Mouse (Mus musculus): ENCODE measurements around the gene Krt7.

Krt7 gene

GRCm38 (mm10) chr15:101410775-101411174 lies at the start of gene Krt7:
TSS of gene Krt7 (plus strand) at chr15:101411043.
- DNase-seq (ENCODE audit: low read depth), result peak; percentile 32

DNA sequence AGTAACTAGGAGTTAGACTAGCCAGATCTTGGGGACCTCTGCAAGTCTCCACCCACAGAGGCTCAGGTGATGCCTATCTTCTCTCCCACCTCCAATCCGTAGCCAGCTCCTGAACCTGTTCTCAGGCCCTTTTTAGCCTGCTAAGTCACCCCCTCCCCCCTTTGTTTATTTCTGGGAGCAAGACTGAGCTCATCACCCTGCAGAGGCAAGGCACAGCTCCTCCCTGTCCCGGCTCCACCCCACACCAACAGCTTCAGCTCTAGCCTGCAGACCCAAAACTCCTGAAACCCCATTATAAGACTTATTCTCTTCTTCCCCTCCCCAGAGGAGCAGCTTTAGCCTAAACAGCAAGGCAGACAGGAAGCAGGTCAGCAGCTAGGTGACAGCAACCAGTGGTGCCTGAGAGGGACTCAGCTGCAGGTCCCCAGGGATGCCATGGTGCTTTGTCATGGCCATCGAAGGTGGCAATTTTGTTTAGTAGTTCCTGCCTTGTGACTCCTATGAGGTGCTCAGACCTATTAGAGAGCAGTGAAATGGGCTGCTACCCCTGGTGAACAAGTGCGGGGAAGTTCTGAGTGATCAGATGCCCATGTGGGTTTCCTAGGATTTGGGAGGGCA lies 48.3 kb upstream of the Krt7 start:
- no peak for DNase-seq (ENCODE audit: low read depth)

DNA sequence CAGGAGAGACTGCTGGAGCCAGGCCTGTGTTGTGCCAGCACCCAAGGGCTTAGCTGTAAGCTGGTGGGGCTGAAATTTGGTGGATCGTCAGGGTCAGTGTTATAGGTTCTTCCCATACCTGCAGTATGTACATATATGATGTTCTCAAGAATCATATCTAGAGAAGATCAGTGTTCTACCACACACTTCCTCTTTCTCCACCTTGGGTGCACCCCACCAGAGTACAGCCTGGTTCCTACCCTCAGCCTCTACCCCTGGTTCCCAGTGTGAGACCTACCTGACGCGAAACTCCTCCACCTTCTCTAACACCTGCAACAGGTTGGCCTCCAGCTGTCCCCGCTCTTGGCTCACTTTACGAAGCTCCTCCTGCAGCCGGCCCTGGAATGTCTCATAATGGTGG lies 46.9 kb upstream of the Krt7 start:
- DNase-seq (ENCODE audit: low read depth), result no peak

DNA sequence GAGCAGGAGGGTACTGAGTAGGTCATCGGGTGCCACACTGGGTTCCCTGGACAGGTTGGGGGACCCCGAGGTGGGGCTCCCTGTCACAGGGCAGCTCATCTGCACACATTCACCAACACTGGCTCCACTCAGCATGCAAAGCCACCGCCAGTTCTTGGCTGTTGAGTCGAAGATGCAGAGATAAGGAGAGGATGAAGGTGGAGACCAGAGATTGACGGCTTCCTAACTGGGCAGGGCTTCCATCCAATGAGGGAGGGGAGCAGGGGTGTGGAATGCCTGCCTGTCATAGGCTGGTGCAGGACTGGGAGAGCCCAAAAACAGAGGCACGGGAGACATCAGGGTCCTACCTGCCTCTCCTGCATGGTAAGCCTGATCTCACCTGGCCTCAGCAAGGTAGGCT lies 46.4 kb upstream of the Krt7 start:
- peak; percentile 65 for DNase-seq (ENCODE audit: low read depth)

GRCm38 (mm10) chr15:101364891-101365671 lies 45.8 kb upstream of the Krt7 start:
- peak; percentile 47 for DNase-seq (ENCODE audit: low read depth)

- DNase-seq (ENCODE audit: low read depth), result no peak
Measured at GRCm38 (mm10) chr15:101365721-101366120, 45.1 kb upstream of the Krt7 start.

DNA sequence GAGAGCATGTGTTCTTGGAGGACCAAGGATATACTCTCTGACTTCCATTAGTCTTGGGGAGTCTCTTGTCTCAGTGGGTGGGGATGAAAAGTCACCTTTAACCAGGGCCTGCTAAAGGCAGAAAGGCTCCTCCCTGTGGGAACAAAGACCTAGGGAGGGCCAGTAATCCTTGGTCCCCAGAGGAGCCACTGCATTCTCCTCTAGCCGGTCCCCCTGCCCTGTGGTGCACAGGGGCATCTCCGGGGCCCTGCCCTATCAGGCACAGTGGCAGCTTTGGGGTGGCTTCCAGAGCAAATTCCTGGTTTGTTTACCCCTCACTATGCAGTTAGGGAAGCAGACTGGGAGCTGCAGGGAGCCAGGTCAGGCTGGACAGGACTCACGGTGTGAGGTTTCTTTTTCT lies 44.4 kb upstream of the Krt7 start:
- DNase-seq (ENCODE audit: low read depth), result no peak

GRCm38 (mm10) chr15:101366926-101367325 lies 43.9 kb upstream of the Krt7 start:
- no peak for DNase-seq (ENCODE audit: low read depth)

- DNase-seq (ENCODE audit: low read depth), result no peak
Measured at GRCm38 (mm10) chr15:101367497-101367896, 43.3 kb upstream of the Krt7 start.

GRCm38 (mm10) chr15:101368015-101368414 lies 42.8 kb upstream of the Krt7 start:
- no peak for DNase-seq (ENCODE audit: low read depth)

DNA sequence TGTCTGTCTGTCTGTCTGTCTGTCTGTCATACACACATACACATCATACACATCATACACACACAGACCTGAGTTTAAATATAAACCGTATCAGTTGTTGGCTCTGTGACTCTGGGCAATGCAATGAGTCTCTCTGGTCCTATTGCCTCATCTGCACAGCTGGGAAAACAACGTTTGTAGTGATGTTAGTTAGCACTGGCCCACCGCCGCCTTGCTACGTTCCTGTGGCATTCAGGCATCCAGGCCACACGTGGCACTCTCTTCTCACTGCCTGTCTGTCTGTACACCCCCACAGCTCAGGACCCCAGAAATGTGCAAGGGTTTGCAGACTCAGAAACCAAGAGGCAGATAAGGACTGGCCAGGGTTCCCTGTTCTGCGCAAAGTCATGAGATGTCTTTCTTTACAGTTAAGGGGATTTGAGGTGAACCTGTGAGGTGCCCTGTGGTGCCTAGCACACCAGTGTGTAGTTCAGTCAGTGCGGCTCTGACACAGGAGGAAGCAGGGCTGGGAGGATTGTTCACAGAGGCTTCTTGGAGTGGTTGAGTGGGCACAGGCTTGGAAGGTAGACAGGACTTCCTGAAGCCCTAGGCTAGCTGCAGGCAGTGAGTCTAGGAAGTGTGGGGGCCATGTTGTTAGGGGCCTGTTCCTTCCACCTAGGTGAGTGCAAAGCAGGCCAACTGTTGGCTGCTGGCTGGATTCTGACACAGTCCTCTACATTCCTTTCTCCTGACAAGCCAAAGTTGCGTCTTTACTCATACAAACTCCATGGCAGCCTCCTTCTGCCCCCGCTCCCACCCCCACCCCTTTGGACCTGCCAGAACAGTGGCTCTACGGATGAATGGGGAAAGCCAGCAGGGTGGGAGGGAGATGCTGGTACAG lies 42.1 kb upstream of the Krt7 start:
- no peak for DNase-seq (ENCODE audit: low read depth)

GRCm38 (mm10) chr15:101369382-101370100 lies 41.3 kb upstream of the Krt7 start:
- DNase-seq (ENCODE audit: low read depth), result no peak

- no peak for DNase-seq (ENCODE audit: low read depth)
Measured at GRCm38 (mm10) chr15:101370101-101370911, 40.5 kb upstream of the Krt7 start, which contains the start of gene Krt80. TSS of gene Krt80 (minus strand) at chr15:101370162.

- DNase-seq (ENCODE audit: low read depth), result no peak
Measured at GRCm38 (mm10) chr15:101371141-101371985, 39.5 kb upstream of the Krt7 start.

DNA sequence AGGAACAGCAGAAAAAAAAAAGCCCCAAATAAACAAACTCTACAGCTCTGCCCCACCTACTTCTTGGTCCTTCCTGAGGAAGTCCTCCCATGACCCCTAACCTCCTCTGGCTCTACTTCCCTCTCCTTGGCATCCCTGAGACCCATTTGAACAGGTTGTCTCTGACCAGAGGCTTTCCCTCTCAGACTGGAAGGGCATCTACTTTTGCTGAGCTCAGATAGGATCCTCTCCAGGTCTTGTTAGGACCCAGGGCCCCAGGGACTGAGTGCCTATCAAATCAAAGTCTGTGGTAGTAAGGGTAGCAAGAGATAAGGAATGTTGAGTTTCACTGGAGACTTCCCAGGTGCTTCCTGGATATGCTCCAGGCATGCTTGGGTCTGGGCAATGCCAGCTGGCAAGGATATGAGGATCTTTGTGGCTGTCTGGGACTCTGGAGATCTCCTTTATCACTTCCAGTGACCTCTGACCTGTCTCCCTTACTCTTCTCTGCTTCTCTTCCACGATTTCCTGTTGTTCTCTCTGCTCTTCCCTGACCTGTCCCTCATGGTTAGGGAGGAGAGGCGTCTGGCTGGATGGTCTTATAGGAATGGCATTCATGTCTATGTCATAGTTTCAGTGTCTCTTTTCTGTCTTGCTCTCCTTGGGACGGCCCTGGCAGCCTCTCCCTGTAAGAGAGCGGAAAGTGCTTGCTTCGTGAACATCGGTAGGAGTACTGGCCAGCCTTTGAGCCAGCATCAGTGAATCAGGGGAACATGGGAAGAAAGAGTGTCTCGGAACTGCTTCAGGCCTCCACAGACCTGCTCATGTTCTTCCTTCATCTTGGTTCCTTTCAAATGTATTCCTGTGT lies 38.5 kb upstream of the Krt7 start:
- no peak for DNase-seq (ENCODE audit: low read depth)

DNA sequence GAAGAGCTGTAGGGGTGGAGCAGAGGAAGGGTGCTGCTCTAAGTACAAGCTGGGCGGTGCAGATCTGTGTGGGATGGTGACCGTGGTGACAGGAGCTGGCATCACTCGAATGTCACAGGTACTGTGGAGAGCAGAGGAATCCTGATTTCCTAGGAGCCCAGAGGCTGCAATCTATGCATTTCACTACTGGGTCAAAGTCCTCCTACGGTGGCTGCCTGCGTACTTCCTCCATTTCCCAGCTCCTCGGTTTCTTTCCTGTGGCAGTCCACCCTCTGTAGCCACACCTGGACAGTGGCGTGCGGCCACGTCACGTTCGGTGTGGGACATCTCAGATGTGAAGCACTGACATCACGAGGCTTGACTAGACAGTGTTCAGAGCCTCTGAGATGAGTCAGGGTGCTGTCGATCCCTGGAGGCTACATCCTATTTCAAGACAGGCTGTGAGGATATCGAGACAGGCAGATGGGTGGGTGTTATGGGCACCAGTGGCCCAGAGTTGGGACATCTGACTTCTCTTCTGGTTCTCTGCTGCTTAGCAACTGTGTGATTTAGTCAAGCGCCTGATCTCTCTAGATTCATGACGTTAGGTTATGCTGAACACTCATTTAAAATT lies 37.5 kb upstream of the Krt7 start:
- DNase-seq (ENCODE audit: low read depth), result no peak

- peak; percentile 91 for DNase-seq (ENCODE audit: low read depth)
Measured at GRCm38 (mm10) chr15:101374879-101375278, 36.0 kb upstream of the Krt7 start.

- no peak for DNase-seq (ENCODE audit: low read depth)
Measured at GRCm38 (mm10) chr15:101375956-101376775, 34.7 kb upstream of the Krt7 start.

All from 416B (cell line).